In genomic region chr1:135283826-135284291, GRCm38 (mm10) we compare ENCODE assay signal across 8 mouse cellular contexts. TPM values are rescaled to one million over a fixed set of nuclear protein-coding genes. Genes with fewer than 3 reads are reported as not detected.
DNase-seq lines count a peak whose midpoint lies in the region; ATAC-seq lines count a peak whose summit lies in the region.

Gene Rnpep (minus strand): TSS chr1:135284084.

- 0% methylated on average over 22 of the region's 39 CpGs for WGBS in embryonic facial prominence, embryonic 11.5 days
- 0% methylated on average over 37 of the region's 39 CpGs for WGBS in midbrain, embryonic 11.5 days

- intact Hi-C loops in left cerebral cortex, postnatal 4 days (cut with DNase I): no loop called here

- no peaks in the 10 kb centered on the region for H3K9me3 ChIP-seq in embryonic facial prominence, embryonic 11.5 days (replicated peaks; ENCODE audit: control insufficient read depth, low read length)
- no peaks in the 10 kb centered on the region for H3K9me3 ChIP-seq in midbrain, embryonic 11.5 days (ENCODE audit: control insufficient read depth, low read length)

- peak; percentile 84 for ATAC-seq in embryonic facial prominence, embryonic 11.5 days (replicated peaks; ENCODE audit: insufficient number of reproducible peaks, low FRiP score, low TSS enrichment, low read depth)
- ATAC-seq in granulocyte monocyte progenitor cell, adult 5-6 weeks (replicated peaks; ENCODE audit: poor library complexity, severe bottlenecking): peak; percentile 66
- ATAC-seq in midbrain, embryonic 11.5 days (ENCODE audit: low FRiP score): peak; percentile 92

- H3K9ac ChIP-seq in embryonic facial prominence, embryonic 11.5 days (replicated peaks; ENCODE audit: low read length): peak within 1 kb of the TSS; percentile 93
- peak within 1 kb of the TSS; percentile 95 for H3K9ac ChIP-seq in midbrain, embryonic 11.5 days (ENCODE audit: low read length)

- peak within 1 kb of the TSS; percentile 87 for H3K4me2 ChIP-seq in embryonic facial prominence, embryonic 11.5 days (ENCODE audit: low read depth, low read length)
- H3K4me2 ChIP-seq in midbrain, embryonic 11.5 days: peak within 1 kb of the TSS; percentile 82

- peak within 1 kb of the TSS; percentile 69 for H3K27ac ChIP-seq in embryonic facial prominence, embryonic 11.5 days (replicated peaks; ENCODE audit: low read depth, low read length)
- H3K27ac ChIP-seq in midbrain, embryonic 11.5 days (ENCODE audit: low read depth, low read length): peak within 1 kb of the TSS; percentile 60

- peak; percentile 91 for DNase-seq in 3134 (ENCODE audit: extremely low read depth, insufficient read length, low spot score)
- DNase-seq in adrenal gland, postnatal 14 days: peak; percentile 86
- peak; percentile 81 for DNase-seq in embryonic facial prominence, embryonic 11.5 days (ENCODE audit: low spot score)
- peak; percentile 65 for DNase-seq in kidney, adult 11 months
- peak; percentile 77 for DNase-seq in left cerebral cortex, postnatal 4 days
- DNase-seq in midbrain, embryonic 11.5 days (ENCODE audit: low spot score, missing footprints): peak; percentile 97
- DNase-seq in skeletal muscle tissue, adult 2 months (ENCODE audit: low read depth, low spot score): peak; percentile 37

- H3K36me3 ChIP-seq in embryonic facial prominence, embryonic 11.5 days (replicated peaks; ENCODE audit: control insufficient read depth, insufficient read depth, low read depth, low read length): no peaks in the 10 kb centered on the region
- no peaks in the 10 kb centered on the region for H3K36me3 ChIP-seq in midbrain, embryonic 11.5 days (ENCODE audit: control insufficient read depth, insufficient read depth, low read length)

- H3K27me3 ChIP-seq in embryonic facial prominence, embryonic 11.5 days (ENCODE audit: control insufficient read depth, insufficient read depth, low read length): no peaks in the 10 kb centered on the region
- H3K27me3 ChIP-seq in midbrain, embryonic 11.5 days (ENCODE audit: control insufficient read depth, insufficient read depth, low read length): no peaks in the 10 kb centered on the region

- no peaks in the 10 kb centered on the region for H3K4me1 ChIP-seq in embryonic facial prominence, embryonic 11.5 days (ENCODE audit: control insufficient read depth, insufficient read depth, low read length)
- H3K4me1 ChIP-seq in midbrain, embryonic 11.5 days (ENCODE audit: control insufficient read depth, insufficient read depth, low read length): peaks cover 6% of the 10 kb centered on the region; the same call in 1 of the 2 replicates

- peak within 1 kb of the TSS; percentile 76 for H3K4me3 ChIP-seq in embryonic facial prominence, embryonic 11.5 days (ENCODE audit: low read depth, low read length)
- peak within 1 kb of the TSS; percentile 78 for H3K4me3 ChIP-seq in midbrain, embryonic 11.5 days (ENCODE audit: low read depth, low read length)

RNA-seq across cellular contexts. Expression of gene Rnpep, which starts in this region (rescaled TPM):
- total RNA-seq in adrenal gland, postnatal 14 days (2021): 46.8 and 51.3 TPM in 2 replicates
- polyA plus RNA-seq in embryonic facial prominence, embryonic 11.5 days (2014; fragmentation: Nextera tagmentation; extraction: Ambion mirVana): 94.1 and 96.4 TPM in 2 replicates
- 118 and 165 TPM in 2 replicates for total RNA-seq in granulocyte monocyte progenitor cell, adult 5-6 weeks (2014; fragmentation: Nextera tagmentation)
- 82.9 and 91.2 TPM in 2 replicates for total RNA-seq in granulocyte monocyte progenitor cell, adult 5-6 weeks (2017)
- 10 to 100 TPM; 57.4 to 60.6 TPM for total RNA-seq in left cerebral cortex, postnatal 4 days (2021)
- polyA plus RNA-seq in midbrain, embryonic 11.5 days (2014; fragmentation: Nextera tagmentation; extraction: Ambion mirVana): 95.8 and 96.2 TPM in 2 replicates

Comparison
In these comparisons a context has a peak if more than half of its experiments do, and no peak if none do; other contexts are left out.
1. Peak in every context shown above with its lines: DNase-seq, ATAC-seq, H3K4me3 ChIP-seq and H3K27ac ChIP-seq.
2. DNase-seq: peak in every context shown above with its lines; median percentile 97 in midbrain, embryonic 11.5 days; 91 in 3134; 86 in adrenal gland, postnatal 14 days; 81 in embryonic facial prominence, embryonic 11.5 days; 77 in left cerebral cortex, postnatal 4 days; 65 in kidney, adult 11 months; 37 in skeletal muscle tissue, adult 2 months.